Mouse (Mus musculus): ENCODE data around the gene Galntl6. TPM values are rescaled to one million over a fixed set of nuclear protein-coding genes. Genes with fewer than 3 reads are reported as not detected.

The Galntl6 gene
- polyA plus RNA-seq, 1 experiment: 11.8 TPM

DNA sequence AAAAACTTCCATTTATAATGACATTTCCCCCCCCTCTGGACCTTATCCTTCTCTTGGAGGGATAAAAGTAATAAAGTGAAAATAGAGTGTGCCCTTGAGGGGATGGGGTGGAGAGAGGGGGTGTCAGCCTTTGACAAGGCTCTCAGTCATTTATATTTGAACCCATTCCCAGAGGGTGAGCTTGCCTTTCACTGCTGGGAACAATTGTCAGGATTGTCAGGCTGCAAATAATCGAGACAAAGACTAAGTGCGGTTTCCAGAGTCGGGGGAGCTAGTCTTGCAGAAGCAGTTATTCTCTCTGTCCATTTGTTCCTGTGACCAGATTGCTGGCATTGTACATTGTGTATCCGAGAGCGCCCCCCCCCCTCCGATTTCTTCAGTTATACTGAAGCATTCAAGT is 988.9 kb downstream of the Galntl6 start:
- H3K27ac ChIP-seq (ENCODE audit: insufficient read depth, low read length): no peak overlapping the region
- no peak for TF ChIP-seq POLR2A (IDR thresholded peaks at IDR 0.05; ENCODE audit: extremely low read depth, insufficient read depth, low read length)
- no peak for TF ChIP-seq CTCF (IDR thresholded peaks at IDR 0.05; ENCODE audit: extremely low read depth, insufficient read depth, low read length)
- no peak overlapping the region for H3K4me3 ChIP-seq (ENCODE audit: insufficient read depth, low read length)
- no peaks in the 10 kb centered on the region for H3K4me1 ChIP-seq (ENCODE audit: control insufficient read depth, insufficient read depth, low read length)

DNA sequence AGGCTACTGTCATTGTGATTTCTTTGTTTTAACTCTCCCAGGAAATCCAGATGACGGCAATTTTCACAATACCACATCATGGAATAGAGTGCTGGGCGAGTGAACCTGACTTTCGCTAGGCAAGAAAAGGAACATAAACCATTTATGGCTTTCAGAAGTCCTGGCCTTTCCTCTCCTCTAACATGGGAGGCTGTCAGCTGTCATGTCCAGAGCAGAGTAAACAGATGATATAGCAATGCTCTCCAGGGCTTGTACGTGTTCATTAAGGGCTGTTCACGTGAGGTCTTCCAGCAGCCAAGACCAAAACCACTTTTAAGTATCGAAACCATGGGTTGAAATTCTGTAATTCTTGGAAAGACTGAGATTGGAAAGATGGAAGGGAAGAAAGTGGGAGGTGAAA is 989.3 kb downstream of the Galntl6 start:
- H3K27ac ChIP-seq (ENCODE audit: insufficient read depth, low read length): no peak overlapping the region
- H3K4me3 ChIP-seq (ENCODE audit: insufficient read depth, low read length): no peak overlapping the region
- no peak for TF ChIP-seq POLR2A (IDR thresholded peaks at IDR 0.05; ENCODE audit: extremely low read depth, insufficient read depth, low read length)
- TF ChIP-seq CTCF (IDR thresholded peaks at IDR 0.05; ENCODE audit: extremely low read depth, insufficient read depth, low read length): no peak

DNA sequence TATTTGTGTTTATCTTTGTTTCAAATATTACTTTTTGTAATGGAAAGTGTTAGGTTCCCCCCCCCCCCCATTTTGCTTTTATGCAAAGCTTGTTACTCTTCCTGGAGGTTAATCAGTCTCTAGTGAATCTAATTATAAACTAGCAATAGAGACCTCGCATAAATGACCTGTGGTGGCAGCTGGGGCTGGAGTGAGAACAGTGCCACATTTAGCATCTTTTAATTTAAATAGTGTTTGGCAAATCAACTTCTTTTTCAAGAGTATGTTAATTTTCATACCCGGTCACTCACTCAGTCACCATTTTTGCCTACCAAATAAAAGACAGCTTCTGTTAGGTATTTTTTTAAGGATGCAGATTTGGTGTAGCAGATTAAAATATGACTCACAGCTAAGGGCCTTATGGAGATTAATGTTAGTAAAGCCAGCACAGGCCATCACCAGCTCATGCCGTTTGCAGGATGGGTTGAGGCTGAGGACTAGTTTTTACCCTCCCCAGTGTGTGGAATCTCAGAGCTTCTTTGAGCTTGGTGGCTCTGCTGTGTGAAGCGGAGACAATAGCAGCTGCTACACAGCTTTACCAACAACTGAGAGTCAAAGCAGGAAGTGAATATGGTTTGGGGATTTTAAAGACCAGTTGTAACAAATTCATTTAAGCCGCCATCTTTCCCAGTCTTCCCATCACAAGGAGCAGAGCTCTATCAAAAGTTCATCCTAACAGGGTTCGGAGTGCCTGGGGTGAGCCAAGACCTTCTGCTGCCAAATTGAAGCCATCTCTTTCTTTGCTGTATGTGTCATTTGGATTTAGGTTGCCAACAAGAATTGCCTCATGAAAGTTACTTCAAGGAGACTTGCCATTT is 990.0 kb downstream of the Galntl6 start:
- Histone ChIP-seq H3K4me1 (ENCODE audit: control insufficient read depth, insufficient read depth, low read length) (no peaks in the 10 kb centered on the region), H3K4me3 (ENCODE audit: insufficient read depth, low read length) (no peak overlapping the region), H3K27ac (ENCODE audit: insufficient read depth, low read length) (no peak overlapping the region)
- TF ChIP-seq CTCF (IDR thresholded peaks at IDR 0.05; ENCODE audit: extremely low read depth, insufficient read depth, low read length) (no peak), POLR2A (IDR thresholded peaks at IDR 0.05; ENCODE audit: extremely low read depth, insufficient read depth, low read length) (no peak)

More for the DNA sequence above, 989.3 kb downstream of the Galntl6 start:
- H3K4me1 ChIP-seq (ENCODE audit: control insufficient read depth, insufficient read depth, low read length): no peaks in the 10 kb centered on the region

DNA sequence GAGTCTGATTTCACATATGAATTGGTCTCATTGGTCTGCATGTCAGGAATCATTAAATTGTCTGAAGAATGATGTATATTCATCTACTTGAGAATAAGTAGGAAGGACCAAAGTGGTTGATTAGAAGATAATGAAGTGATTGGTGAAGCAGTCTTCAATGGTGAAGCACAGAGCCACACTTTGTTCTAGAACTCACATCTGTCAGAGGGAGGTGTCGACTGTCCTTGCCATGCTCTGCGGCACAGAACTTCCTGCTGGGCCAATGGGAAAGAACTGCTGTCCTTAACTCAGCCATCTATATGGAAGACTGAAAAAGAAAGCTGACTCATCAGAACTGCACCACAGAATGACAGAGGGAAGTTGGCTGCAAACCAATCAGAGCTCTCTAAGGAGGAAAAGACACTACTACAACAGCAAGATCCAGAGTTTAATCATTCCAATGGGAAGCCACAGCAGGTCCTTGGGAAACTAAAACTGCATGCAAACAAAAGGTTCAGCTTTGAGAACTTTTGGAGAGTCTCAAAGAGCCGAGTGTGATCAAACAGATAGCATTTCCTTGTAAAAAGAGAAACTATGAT is 992.0 kb downstream of the Galntl6 start:
- TF ChIP-seq POLR2A (IDR thresholded peaks at IDR 0.05; ENCODE audit: extremely low read depth, insufficient read depth, low read length): no peak
- TF ChIP-seq CTCF (IDR thresholded peaks at IDR 0.05; ENCODE audit: extremely low read depth, insufficient read depth, low read length): no peak
- H3K4me1 ChIP-seq (ENCODE audit: control insufficient read depth, insufficient read depth, low read length): no peaks in the 10 kb centered on the region

DNA sequence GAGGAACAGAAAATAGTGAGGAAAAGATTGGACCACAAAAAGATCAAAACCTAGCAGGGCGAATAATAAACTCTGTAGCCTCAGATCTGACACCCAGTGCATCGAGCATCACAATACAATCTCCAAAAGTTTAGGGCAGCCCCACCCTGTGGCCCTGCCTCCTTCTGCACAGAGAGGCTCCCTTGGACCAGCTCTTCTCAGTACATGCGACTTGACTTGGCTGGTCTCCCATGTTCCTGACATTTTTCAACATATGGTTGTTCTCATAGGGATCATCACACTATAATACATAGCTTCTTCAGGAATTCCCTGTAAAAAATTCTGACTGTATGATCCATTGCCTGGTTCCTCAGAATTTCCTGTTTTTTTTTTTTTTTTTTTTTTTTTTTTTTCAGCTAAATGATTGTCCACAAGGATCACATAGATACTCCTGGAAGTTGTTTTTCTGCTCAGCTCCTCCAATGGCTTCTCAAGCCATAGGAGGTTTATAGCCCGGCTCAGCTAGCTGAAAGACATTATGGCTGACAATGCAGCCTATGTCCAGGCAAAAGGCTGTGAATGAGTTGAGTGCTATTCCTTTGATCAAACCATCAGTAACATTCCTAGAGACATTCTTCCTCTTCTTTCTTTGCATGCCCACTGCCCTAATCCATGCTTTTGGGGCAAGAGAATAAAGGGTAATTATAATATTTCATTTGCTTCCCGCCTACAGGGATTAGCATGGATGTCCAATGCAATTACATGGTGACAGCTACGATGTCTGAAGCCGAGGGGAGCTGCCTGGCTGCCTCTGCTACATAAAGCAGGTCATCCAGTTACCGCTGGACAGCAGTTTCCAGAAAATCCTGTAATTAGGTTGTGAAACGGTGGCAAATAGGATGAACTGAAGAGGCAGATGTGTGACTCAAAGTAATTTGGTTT is 993.5 kb downstream of the Galntl6 start:
- no peak overlapping the region for H3K27ac ChIP-seq (ENCODE audit: insufficient read depth, low read length)

More for the DNA sequence above, 992.0 kb downstream of the Galntl6 start:
- Histone ChIP-seq H3K4me3 (ENCODE audit: insufficient read depth, low read length) (no peak overlapping the region), H3K27ac (ENCODE audit: insufficient read depth, low read length) (no peak overlapping the region)

DNA sequence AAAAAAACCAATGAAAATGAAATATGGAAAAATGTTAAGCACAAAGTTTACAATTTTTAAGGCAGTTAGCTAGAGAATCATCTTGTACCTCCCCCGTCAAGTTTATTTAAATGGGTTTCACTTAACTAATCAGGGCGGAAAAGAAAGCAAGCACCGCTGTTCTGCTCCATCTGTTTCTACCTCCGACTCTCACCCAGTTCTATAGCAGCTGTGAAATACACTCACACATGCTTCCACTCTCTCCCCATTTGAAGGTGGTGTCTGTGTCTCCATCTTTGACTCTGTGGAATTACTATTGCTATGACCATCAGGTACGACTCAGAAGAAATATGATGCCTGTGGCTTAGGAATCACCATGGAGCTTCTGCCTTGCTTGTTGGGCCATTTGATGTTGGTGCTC is 1019.1 kb downstream of the Galntl6 start:
- no peak for TF ChIP-seq POLR2A (IDR thresholded peaks at IDR 0.05; ENCODE audit: extremely low read depth, insufficient read depth, low read length)
- TF ChIP-seq CTCF (IDR thresholded peaks at IDR 0.05; ENCODE audit: extremely low read depth, insufficient read depth, low read length): no peak
- H3K4me1 ChIP-seq (ENCODE audit: control insufficient read depth, insufficient read depth, low read length): peaks cover 4% of the 10 kb centered on the region
- H3K27ac ChIP-seq (ENCODE audit: insufficient read depth, low read length): no peak overlapping the region
- no peak overlapping the region for H3K4me3 ChIP-seq (ENCODE audit: insufficient read depth, low read length)

More for the DNA sequence above, 993.5 kb downstream of the Galntl6 start:
- TF ChIP-seq CTCF (IDR thresholded peaks at IDR 0.05; ENCODE audit: extremely low read depth, insufficient read depth, low read length) (no peak), POLR2A (IDR thresholded peaks at IDR 0.05; ENCODE audit: extremely low read depth, insufficient read depth, low read length) (no peak)
- Histone ChIP-seq H3K4me1 (ENCODE audit: control insufficient read depth, insufficient read depth, low read length) (no peaks in the 10 kb centered on the region), H3K4me3 (ENCODE audit: insufficient read depth, low read length) (no peak overlapping the region)

DNA sequence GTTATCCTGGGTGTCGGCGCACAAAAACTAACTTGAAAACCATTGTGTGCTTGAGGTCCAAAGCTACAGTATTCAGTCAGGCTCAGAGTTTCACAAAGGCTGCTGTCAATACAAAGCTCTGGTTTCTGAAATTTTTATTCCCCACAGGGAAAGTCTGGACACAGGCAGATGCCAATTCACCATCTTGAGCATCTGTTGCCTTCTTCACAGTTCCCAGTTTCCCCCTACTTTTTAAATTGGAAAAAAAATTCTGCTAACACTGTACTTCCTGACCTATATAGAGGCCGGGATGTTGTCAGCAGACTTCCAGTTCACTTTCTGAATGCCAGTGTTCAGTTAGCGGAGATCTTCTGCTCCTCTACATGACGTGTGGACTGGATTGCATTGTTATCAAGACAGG is 1020.3 kb downstream of the Galntl6 start:
- no peak overlapping the region for H3K27ac ChIP-seq (ENCODE audit: insufficient read depth, low read length)
- H3K4me3 ChIP-seq (ENCODE audit: insufficient read depth, low read length): no peak overlapping the region
- peaks cover 4% of the 10 kb centered on the region for H3K4me1 ChIP-seq (ENCODE audit: control insufficient read depth, insufficient read depth, low read length)
- no peak for TF ChIP-seq POLR2A (IDR thresholded peaks at IDR 0.05; ENCODE audit: extremely low read depth, insufficient read depth, low read length)
- TF ChIP-seq CTCF (IDR thresholded peaks at IDR 0.05; ENCODE audit: extremely low read depth, insufficient read depth, low read length): no peak

DNA sequence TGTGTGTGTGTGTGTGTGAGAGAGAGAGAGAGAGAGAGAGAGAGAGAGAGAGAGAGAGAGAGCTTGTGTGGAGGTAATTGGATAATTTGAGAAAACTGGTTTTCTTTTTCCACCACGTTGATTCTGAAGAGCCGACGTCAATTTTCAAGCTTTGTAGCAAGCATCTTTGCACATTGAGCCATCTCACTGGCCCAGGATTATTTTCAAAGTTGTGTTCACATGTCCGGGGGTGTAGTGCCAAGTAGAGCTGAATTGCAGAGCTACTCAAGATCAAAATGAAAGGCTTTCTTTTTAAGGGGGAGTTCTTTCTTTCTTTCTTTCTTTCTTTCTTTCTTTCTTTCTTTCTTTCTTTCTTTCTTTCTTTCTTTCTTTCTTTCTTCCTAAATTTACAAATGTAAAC is 1022.3 kb downstream of the Galntl6 start:
- no peak overlapping the region for H3K27ac ChIP-seq (ENCODE audit: insufficient read depth, low read length)
- TF ChIP-seq POLR2A (IDR thresholded peaks at IDR 0.05; ENCODE audit: extremely low read depth, insufficient read depth, low read length): no peak
- no peak for TF ChIP-seq CTCF (IDR thresholded peaks at IDR 0.05; ENCODE audit: extremely low read depth, insufficient read depth, low read length)
- peaks cover 4% of the 10 kb centered on the region for H3K4me1 ChIP-seq (ENCODE audit: control insufficient read depth, insufficient read depth, low read length)
- H3K4me3 ChIP-seq (ENCODE audit: insufficient read depth, low read length): no peak overlapping the region

DNA sequence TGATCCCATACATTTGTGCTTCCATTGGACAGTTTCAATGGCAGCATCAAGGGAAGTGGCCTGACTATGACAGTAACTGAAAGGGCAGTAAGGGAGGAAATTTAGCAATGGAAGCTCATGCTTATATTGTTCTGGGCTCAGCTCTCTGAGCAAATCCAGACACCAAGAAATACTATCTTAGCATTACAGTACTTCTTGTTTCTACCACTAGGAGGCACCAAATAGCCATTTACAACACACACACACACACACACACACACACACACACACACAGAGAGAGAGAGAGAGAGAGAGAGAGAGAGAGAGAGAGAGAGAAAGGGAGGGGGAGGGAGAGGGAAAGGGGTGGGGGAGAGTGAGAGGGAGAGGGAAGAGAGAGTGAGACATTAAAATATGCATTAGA is 1023.6 kb downstream of the Galntl6 start:
- H3K4me3 ChIP-seq (ENCODE audit: insufficient read depth, low read length): no peak overlapping the region
- peaks cover 4% of the 10 kb centered on the region for H3K4me1 ChIP-seq (ENCODE audit: control insufficient read depth, insufficient read depth, low read length)
- no peak for TF ChIP-seq CTCF (IDR thresholded peaks at IDR 0.05; ENCODE audit: extremely low read depth, insufficient read depth, low read length)
- no peak for TF ChIP-seq POLR2A (IDR thresholded peaks at IDR 0.05; ENCODE audit: extremely low read depth, insufficient read depth, low read length)
- H3K27ac ChIP-seq (ENCODE audit: insufficient read depth, low read length): no peak overlapping the region
